8 mouse cellular contexts compared by ENCODE assay signal in the genomic region with DNA sequence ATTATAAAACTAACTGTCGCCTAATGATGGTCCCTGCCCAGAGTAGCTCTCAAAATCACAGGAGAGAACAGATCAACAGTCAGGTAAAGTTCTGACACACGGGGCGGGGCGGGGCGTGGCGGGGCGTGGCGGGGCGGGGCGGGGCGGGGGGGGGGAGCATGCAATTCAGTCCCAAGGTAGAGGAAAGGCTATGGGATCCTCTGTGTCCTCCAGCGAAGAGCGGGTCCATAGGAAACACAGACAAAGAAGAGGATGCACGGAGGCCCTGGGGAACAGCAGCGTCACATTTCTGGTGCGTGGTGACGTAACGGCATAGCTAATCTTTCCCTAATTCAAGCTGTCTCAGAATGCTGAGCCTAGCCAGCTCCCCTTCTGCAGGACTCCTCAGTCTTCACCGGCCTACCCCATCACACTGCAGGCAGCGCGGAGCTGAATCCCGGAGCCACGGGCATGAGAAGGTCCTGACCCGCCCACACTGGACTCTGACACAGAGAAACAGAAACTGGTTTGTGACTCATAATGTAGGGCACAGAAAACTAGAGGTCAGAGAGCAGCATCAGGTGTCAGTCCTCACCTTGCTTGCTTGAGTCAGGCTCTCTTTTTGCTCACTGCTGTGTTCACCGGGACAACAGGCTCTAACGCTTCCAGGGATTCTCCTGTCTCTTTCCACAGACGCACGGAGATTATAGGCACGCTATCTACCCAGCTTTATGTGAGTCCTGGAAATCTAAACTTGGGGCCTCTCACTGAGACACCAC. TPM values are rescaled to one million over a fixed set of nuclear protein-coding genes. Genes with fewer than 3 reads are reported as not detected.
DNase-seq lines count a peak whose midpoint lies in the region; ATAC-seq and TF ChIP-seq lines count a peak whose summit lies in the region.

No protein-coding gene starts in this region.

- DNase-seq in heart, adult 9 months (ENCODE audit: low spot score in 2 of 2), result no peak
- DNase-seq in adrenal gland, adult (ENCODE audit: inconsistent age in 2 of 2, low spot score in 1 of 2), result no peak
- DNase-seq in left cerebral cortex, adult 8-10 months (ENCODE audit: low spot score in 2 of 2), result no peak
- DNase-seq in cerebellum, adult 11-12 months, result no peak

- no peaks in the 10 kb centered on the region for H3K36me3 ChIP-seq in heart, embryonic 11.5 days (ENCODE audit: control insufficient read depth, insufficient read depth, low read length)
- no peaks in the 10 kb centered on the region for H3K36me3 ChIP-seq in embryonic facial prominence, embryonic 13.5 days
- no peaks in the 10 kb centered on the region for H3K36me3 ChIP-seq in intestine, postnatal 0 days (ENCODE audit: control insufficient read depth, insufficient read depth)

- H3K27me3 ChIP-seq in heart, embryonic 11.5 days (ENCODE audit: control insufficient read depth, insufficient read depth, low read length), result no peaks in the 10 kb centered on the region
- H3K27me3 ChIP-seq in embryonic facial prominence, embryonic 13.5 days, result peaks cover 4% of the 10 kb centered on the region; the same call in 1 of the 2 replicates
- H3K27me3 ChIP-seq in intestine, postnatal 0 days (replicated peaks; ENCODE audit: control insufficient read depth, insufficient read depth, low read length), result no peaks in the 10 kb centered on the region

- H3K4me1 ChIP-seq in heart, embryonic 11.5 days (ENCODE audit: control insufficient read depth, insufficient read depth, low read length), result peaks cover 17% of the 10 kb centered on the region
- H3K4me1 ChIP-seq in embryonic facial prominence, embryonic 13.5 days, result peaks cover 15% of the 10 kb centered on the region
- peaks cover 16% of the 10 kb centered on the region for H3K4me1 ChIP-seq in intestine, postnatal 0 days (replicated peaks; ENCODE audit: control insufficient read depth, insufficient read depth, low read length)

- 0 out of 2 replicates have a peak overlapping the region, but pooled peaks have one; percentile 23 for H3K4me3 ChIP-seq in heart, embryonic 11.5 days (ENCODE audit: low read depth, low read length)
- peak overlapping the region; percentile 23 for H3K4me3 ChIP-seq in embryonic facial prominence, embryonic 13.5 days
- H3K4me3 ChIP-seq in intestine, postnatal 0 days (ENCODE audit: low read depth, low read length), result peak overlapping the region; percentile 16; the same call in 1 of the 2 replicates

- ATAC-seq in heart, embryonic 11.5 days (replicated peaks; ENCODE audit: insufficient number of reproducible peaks, low FRiP score, low TSS enrichment), result 0 out of 2 replicates have a peak, but pooled peaks have one; percentile 11
- no peak for ATAC-seq in embryonic facial prominence, embryonic 13.5 days (ENCODE audit: insufficient number of reproducible peaks, insufficient read depth, low FRiP score, low TSS enrichment, low read depth)
- ATAC-seq in intestine, postnatal 0 days, result peak; percentile 93
- peak; percentile 33; the same call in 1 of the 2 replicates for ATAC-seq in megakaryocyte, adult 5-6 weeks (ENCODE audit: poor library complexity, severe bottlenecking)

- no peak overlapping the region for H3K27ac ChIP-seq in heart, embryonic 11.5 days (ENCODE audit: low read depth, low read length)
- no peak overlapping the region for H3K27ac ChIP-seq in embryonic facial prominence, embryonic 13.5 days
- H3K27ac ChIP-seq in intestine, postnatal 0 days (ENCODE audit: low read depth, low read length), result peak overlapping the region; percentile 70

- peak overlapping the region; percentile 59 for H3K4me2 ChIP-seq in heart, embryonic 11.5 days
- H3K4me2 ChIP-seq in embryonic facial prominence, embryonic 13.5 days, result peak overlapping the region; percentile 47
- H3K4me2 ChIP-seq in intestine, postnatal 0 days (replicated peaks; ENCODE audit: low read depth), result peak overlapping the region; percentile 54

- no peak overlapping the region for H3K9ac ChIP-seq in heart, embryonic 11.5 days (ENCODE audit: low read depth, low read length)
- H3K9ac ChIP-seq in embryonic facial prominence, embryonic 13.5 days, result no peak overlapping the region
- H3K9ac ChIP-seq in intestine, postnatal 0 days (ENCODE audit: low read depth, low read length), result no peak overlapping the region

- no peaks in the 10 kb centered on the region for H3K9me3 ChIP-seq in heart, embryonic 11.5 days (replicated peaks; ENCODE audit: control insufficient read depth, low read length)
- H3K9me3 ChIP-seq in embryonic facial prominence, embryonic 13.5 days, result no peaks in the 10 kb centered on the region
- H3K9me3 ChIP-seq in intestine, postnatal 0 days (ENCODE audit: control insufficient read depth), result no peaks in the 10 kb centered on the region

- 42% methylated on average over 29 of the region's 29 CpGs for WGBS in heart, embryonic 11.5 days (ENCODE audit: insufficient replicate concordance)
- 60% methylated on average over 29 of the region's 29 CpGs for WGBS in embryonic facial prominence, embryonic 13.5 days
- 38% methylated on average over 25 of the region's 29 CpGs for WGBS in intestine, postnatal 0 days

- TF ChIP-seq CTCF in intestine, postnatal 0 days (IDR thresholded peaks at IDR 0.05; ENCODE audit: low read depth), result no peak

RNA-seq across cellular contexts. Expression of gene Gipc2, which starts 14.1 kb away (rescaled TPM):
- polyA plus RNA-seq in heart, embryonic 11.5 days (2014; fragmentation: Nextera tagmentation; extraction: Ambion mirVana), result 3.8 and 4.4 TPM in 2 replicates
- polyA plus RNA-seq in embryonic facial prominence, embryonic 13.5 days (2015; fragmentation: Nextera tagmentation; extraction: Ambion mirVana), result 3.1 and 4.2 TPM in 2 replicates
- polyA plus RNA-seq in intestine, postnatal 0 days (2015; fragmentation: Nextera tagmentation; extraction: Ambion mirVana), result 222 and 243 TPM in 2 replicates
- not detected in 2 replicates for total RNA-seq in megakaryocyte, adult 5-6 weeks (2015)
- total RNA-seq in megakaryocyte, adult 5-6 weeks (2017), result 0.44 TPM in 1 of 2 replicates, not detected in the other
- 1 to 10 TPM; 3.3 to 6.7 (median 5.0) TPM for total RNA-seq in left cerebral cortex, adult 8-10 months (2022)

RNA-seq across cellular contexts. Expression of gene Dnajb4, which starts 58.2 kb away (rescaled TPM):
- polyA plus RNA-seq in heart, embryonic 11.5 days (2014; fragmentation: Nextera tagmentation; extraction: Ambion mirVana), result 46.2 and 49.0 TPM in 2 replicates
- 27.9 and 31.7 TPM in 2 replicates for polyA plus RNA-seq in embryonic facial prominence, embryonic 13.5 days (2015; fragmentation: Nextera tagmentation; extraction: Ambion mirVana)
- polyA plus RNA-seq in intestine, postnatal 0 days (2015; fragmentation: Nextera tagmentation; extraction: Ambion mirVana), result 17.9 and 20.4 TPM in 2 replicates
- total RNA-seq in megakaryocyte, adult 5-6 weeks (2015), result 7.8 and 11.2 TPM in 2 replicates
- total RNA-seq in megakaryocyte, adult 5-6 weeks (2017), result 10.8 and 12.3 TPM in 2 replicates
- total RNA-seq in left cerebral cortex, adult 8-10 months (2022), result 10 to 100 TPM; 62.7 to 70.1 (median 65.9) TPM

RNA-seq across cellular contexts. Expression of gene Fubp1, which starts 58.3 kb away (rescaled TPM):
- polyA plus RNA-seq in heart, embryonic 11.5 days (2014; fragmentation: Nextera tagmentation; extraction: Ambion mirVana), result 158 TPM in 2 replicates
- polyA plus RNA-seq in embryonic facial prominence, embryonic 13.5 days (2015; fragmentation: Nextera tagmentation; extraction: Ambion mirVana), result 336 and 338 TPM in 2 replicates
- 60.6 and 64.8 TPM in 2 replicates for polyA plus RNA-seq in intestine, postnatal 0 days (2015; fragmentation: Nextera tagmentation; extraction: Ambion mirVana)
- 74.7 and 84.8 TPM in 2 replicates for total RNA-seq in megakaryocyte, adult 5-6 weeks (2015)
- total RNA-seq in megakaryocyte, adult 5-6 weeks (2017), result 135 and 140 TPM in 2 replicates
- 100 to 1,000 TPM in 3 of 4 experiments, 10 to 100 TPM in 1; 98.9 to 115 (median 104) TPM for total RNA-seq in left cerebral cortex, adult 8-10 months (2022)

Comparison
In these comparisons a context has a peak if more than half of its experiments do, and no peak if none do; other contexts are left out.
1. RNA of gene Gipc2, which starts 14.1 kb away (polyA plus RNA-seq): 222 to 243 TPM in intestine, postnatal 0 days; 3.8 to 4.4 TPM in heart, embryonic 11.5 days and 3.1 to 4.2 TPM in embryonic facial prominence, embryonic 13.5 days; every median in the first group is over 10 times any median in the second.
2. Peak in every context shown above with its lines, with median percentiles within 50 percentile points of each other: H3K4me2 ChIP-seq and H3K4me3 ChIP-seq.